Mouse (Mus musculus): ENCODE measurements around the gene Erg.

The Erg gene

GRCm38 (mm10) chr16:95487606-95488351 is 98.6 kb downstream of the Erg start:
- no peak for DNase-seq (ENCODE audit: low spot score in 2 of 2)

GRCm38 (mm10) chr16:95481176-95481575 is 105.2 kb downstream of the Erg start:
- DNase-seq (ENCODE audit: low spot score in 2 of 2): no peak

GRCm38 (mm10) chr16:95478558-95478957 is 107.8 kb downstream of the Erg start:
- no peak for DNase-seq (ENCODE audit: low spot score in 2 of 2)

- no peak for DNase-seq (ENCODE audit: low spot score in 2 of 2)
Measured at GRCm38 (mm10) chr16:95475041-95475440, 111.4 kb downstream of the Erg start.

GRCm38 (mm10) chr16:95473946-95474345 is 112.4 kb downstream of the Erg start:
- no peak for DNase-seq (ENCODE audit: low spot score in 2 of 2)

GRCm38 (mm10) chr16:95472771-95473170 is 113.6 kb downstream of the Erg start:
- DNase-seq (ENCODE audit: low spot score in 2 of 2): no peak

- DNase-seq (ENCODE audit: low spot score in 2 of 2): no peak
Measured at GRCm38 (mm10) chr16:95469262-95470139, 116.9 kb downstream of the Erg start.

- DNase-seq (ENCODE audit: low spot score in 2 of 2): no peak
Measured at GRCm38 (mm10) chr16:95467893-95468292, 118.5 kb downstream of the Erg start.

- DNase-seq (ENCODE audit: low spot score in 2 of 2): no peak
Measured at GRCm38 (mm10) chr16:95466548-95466947, 119.8 kb downstream of the Erg start.

GRCm38 (mm10) chr16:95464609-95465008 is 121.8 kb downstream of the Erg start:
- no peak for DNase-seq (ENCODE audit: low spot score in 2 of 2)

GRCm38 (mm10) chr16:95463796-95464195 is 122.6 kb downstream of the Erg start:
- no peak for DNase-seq (ENCODE audit: low spot score in 2 of 2)

- no peak for DNase-seq (ENCODE audit: low spot score in 2 of 2)
Measured at GRCm38 (mm10) chr16:95461941-95462340, 124.5 kb downstream of the Erg start.

GRCm38 (mm10) chr16:95460336-95460735 is 126.1 kb downstream of the Erg start:
- DNase-seq (ENCODE audit: low spot score in 2 of 2): no peak

- no peak for DNase-seq (ENCODE audit: low spot score in 2 of 2)
Measured at GRCm38 (mm10) chr16:95459325-95459691, 127.1 kb downstream of the Erg start.

- DNase-seq (ENCODE audit: low spot score in 2 of 2): no peak
Measured at GRCm38 (mm10) chr16:95458590-95459324, 127.6 kb downstream of the Erg start.

- no peak for DNase-seq (ENCODE audit: low spot score in 2 of 2)
Measured at GRCm38 (mm10) chr16:95457006-95457405, 129.4 kb downstream of the Erg start.

GRCm38 (mm10) chr16:95455896-95456295 is 130.5 kb downstream of the Erg start:
- no peak for DNase-seq (ENCODE audit: low spot score in 2 of 2)

GRCm38 (mm10) chr16:95455461-95455860 is 130.9 kb downstream of the Erg start:
- DNase-seq (ENCODE audit: low spot score in 2 of 2): no peak

- no peak for DNase-seq (ENCODE audit: low spot score in 2 of 2)
Measured at GRCm38 (mm10) chr16:95452411-95452810, 134.0 kb downstream of the Erg start.

- no peak for DNase-seq (ENCODE audit: low spot score in 2 of 2)
Measured at GRCm38 (mm10) chr16:95449361-95449725, 137.1 kb downstream of the Erg start.

- DNase-seq (ENCODE audit: low spot score in 2 of 2): no peak
Measured at GRCm38 (mm10) chr16:95448643-95449360, 137.6 kb downstream of the Erg start.

- no peak for DNase-seq (ENCODE audit: low spot score in 2 of 2)
Measured at GRCm38 (mm10) chr16:95447896-95448295, 138.5 kb downstream of the Erg start.

All from spleen, postnatal 36 days (tissue).